Mouse (Mus musculus) layer of hippocampus, adult 2 months (tissue): ENCODE results near the gene Snx8. TPM values are rescaled to one million over a fixed set of nuclear protein-coding genes. Genes with fewer than 3 reads are reported as not detected.
A peak's percentile ranks its signal among the peaks of the same experiment; 100 is the strongest.
"Not testable (repeated sequence)": the region's sequence is repeated elsewhere in the genome, so short reads cannot be mapped to it uniquely, and the experiment has no call there.

ENCODE experiments used
- DNase-seq, 2 experiments: peaks; one replicate each; pipeline ENCODE4 v3.0.0; 2022; ENCODE audit warnings: low spot score in 2 of 2
- H3K27ac ChIP-seq: fragments of 200-600 bp; 2 replicates; pipeline ENCODE4 v1.8.1; 2022
- H3K4me3 ChIP-seq: fragments of 200-600 bp; 2 replicates; pipeline ENCODE4 v1.8.1; 2022; ENCODE audit warnings: mild to moderate bottlenecking
- CTCF ChIP-seq: fragments of 200-600 bp; conservative IDR thresholded peaks from 2 replicates; pipeline ENCODE4 v1.8.1; 2022; ENCODE audit warnings: antibody characterized with exemption, mild to moderate bottlenecking, moderate library complexity
- total RNA-seq, 2 experiments: library from RNA; stranded (reverse); gene quantifications; 2 replicates each; pipeline ENCODE4 v1.2.3; 2021

Snx8 gene
- total RNA-seq, 2 experiments from 2014 or later: 9.8 to 12.1 TPM

DNA sequence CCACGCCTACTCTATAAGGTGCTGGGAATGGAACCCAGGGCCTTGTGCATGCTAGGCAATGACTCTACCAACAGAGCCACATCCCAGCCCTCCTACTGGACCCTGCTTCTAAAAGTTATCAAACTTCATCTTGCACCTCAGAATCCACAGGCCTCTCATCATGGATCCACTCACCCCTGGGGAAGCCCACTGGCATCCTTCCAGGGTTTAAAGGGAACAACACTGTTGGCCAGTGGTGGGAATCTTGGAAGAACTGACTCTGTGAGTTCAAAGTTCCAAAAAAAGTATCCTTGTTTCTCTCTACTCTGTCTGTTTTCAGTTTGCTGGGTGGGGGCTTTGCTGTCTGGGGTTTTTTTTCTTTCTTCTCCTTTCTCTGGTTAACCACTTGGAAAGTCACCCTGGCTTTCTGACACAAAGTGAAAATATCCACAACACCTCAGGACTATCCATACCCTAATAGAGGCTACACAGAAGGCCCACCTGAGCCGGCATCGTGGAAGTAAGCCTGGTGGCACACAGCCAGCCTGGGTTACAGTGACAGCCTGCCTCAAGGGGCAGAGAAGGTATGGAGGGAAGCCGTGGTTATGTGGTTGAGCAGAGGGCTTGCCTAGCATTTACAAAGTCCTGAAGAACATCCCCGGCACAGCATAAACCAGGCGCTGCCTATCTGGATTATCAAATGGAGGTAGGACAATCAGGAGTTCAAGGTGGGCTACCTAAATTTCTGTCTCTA lies 10.8 kb downstream of the Snx8 start:
- no peak overlapping the region for H3K27ac ChIP-seq
- no peak overlapping the region for H3K4me3 ChIP-seq
- no peak for TF ChIP-seq CTCF
- DNase-seq: no peak

DNA sequence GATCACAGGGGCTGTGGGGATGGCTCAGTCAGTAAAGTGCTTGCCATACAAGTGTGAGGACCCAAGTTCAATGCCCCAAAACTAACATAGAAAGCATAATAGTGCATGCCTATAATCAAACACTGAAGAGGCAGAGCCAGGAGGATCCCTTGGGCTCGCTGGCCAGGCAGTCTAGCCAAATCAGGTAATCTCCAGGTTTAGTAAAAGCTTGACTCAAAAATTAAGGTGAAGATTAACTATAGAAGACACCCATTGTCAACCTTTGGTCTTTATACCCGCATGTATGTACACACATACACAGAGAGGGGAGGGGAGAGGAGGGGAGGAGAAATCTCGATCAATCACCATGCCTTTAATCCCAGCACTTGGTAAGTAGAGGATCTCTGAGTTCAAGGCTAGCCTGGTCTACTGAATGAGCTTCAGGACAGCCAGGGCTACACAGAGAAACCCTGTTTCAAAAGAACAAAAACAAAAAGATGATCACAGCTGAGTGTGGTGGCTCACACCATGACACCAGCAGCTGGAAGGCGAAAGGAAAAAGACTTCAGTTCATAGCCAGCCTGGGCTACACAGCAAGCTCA lies 13.7 kb downstream of the Snx8 start:
- H3K27ac ChIP-seq: no peak overlapping the region
- no peak for TF ChIP-seq CTCF
- no peak overlapping the region for H3K4me3 ChIP-seq
- no peak for DNase-seq

DNA sequence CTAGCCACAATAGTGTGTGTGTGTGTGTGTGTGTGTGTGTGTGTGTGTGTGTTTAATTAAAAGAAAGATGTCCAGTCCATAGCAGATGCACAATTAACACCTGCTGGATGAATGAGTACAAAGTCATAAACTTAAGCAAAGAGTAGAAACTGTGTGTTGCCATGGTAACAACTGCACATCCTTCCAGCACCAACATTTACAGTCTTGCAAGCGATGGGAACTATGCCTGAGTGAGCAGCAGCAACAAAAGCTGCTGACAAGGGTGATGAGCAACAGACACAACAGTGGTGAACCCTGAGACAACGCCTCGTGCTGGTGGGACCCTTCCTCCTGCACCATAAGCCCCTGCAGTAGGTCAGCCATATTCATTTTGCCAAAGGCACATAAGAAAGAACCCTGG lies 14.8 kb downstream of the Snx8 start:
- no peak overlapping the region for H3K4me3 ChIP-seq
- DNase-seq: peak in 1 of 2 experiments; percentile 26
- TF ChIP-seq CTCF: no peak
- no peak overlapping the region for H3K27ac ChIP-seq

DNA sequence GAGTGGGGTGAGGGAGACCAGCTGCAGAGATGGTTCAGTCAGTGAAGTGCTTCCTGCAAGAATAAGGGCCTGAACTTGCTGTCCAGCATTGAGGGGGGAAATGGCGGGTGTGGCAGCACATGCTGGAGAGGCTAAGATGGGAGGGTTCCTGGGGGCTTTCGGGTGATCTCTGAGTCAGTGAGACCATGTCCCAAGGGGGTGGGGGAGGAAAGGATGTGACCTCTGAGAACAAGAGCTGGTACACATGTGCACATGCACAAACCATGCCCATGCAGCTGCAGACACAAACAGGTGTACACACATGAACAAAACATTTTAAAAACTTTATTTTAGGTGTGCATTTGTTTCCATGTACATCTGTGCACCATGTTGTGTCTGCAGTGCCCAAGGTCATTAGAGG lies 15.4 kb downstream of the Snx8 start:
- Histone ChIP-seq H3K27ac (no peak overlapping the region), H3K4me3 (no peak overlapping the region)
- no peak for TF ChIP-seq CTCF
- DNase-seq: no peak

DNA sequence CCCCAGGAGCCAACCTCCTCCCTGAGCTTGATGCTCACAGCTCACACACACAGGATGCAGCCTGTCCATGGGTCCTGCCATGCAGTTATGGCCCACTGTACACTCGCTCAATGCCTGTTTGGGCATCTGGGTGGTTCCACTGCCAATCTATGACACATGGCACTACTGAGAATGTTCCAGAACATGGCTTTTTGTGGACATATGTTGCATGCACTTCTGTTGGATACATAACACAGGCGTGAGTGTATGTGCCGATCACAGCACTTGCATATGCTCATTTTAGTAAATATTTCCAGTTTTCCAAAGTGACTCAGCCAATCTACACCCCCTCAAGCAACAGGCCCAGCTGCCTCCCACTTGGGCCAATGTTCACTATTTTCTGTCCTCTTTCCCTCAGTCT lies 17.4 kb downstream of the Snx8 start:
- TF ChIP-seq CTCF: no peak
- H3K4me3 ChIP-seq: no peak overlapping the region
- DNase-seq: peak; percentile 55 to 66
- no peak overlapping the region for H3K27ac ChIP-seq

DNA sequence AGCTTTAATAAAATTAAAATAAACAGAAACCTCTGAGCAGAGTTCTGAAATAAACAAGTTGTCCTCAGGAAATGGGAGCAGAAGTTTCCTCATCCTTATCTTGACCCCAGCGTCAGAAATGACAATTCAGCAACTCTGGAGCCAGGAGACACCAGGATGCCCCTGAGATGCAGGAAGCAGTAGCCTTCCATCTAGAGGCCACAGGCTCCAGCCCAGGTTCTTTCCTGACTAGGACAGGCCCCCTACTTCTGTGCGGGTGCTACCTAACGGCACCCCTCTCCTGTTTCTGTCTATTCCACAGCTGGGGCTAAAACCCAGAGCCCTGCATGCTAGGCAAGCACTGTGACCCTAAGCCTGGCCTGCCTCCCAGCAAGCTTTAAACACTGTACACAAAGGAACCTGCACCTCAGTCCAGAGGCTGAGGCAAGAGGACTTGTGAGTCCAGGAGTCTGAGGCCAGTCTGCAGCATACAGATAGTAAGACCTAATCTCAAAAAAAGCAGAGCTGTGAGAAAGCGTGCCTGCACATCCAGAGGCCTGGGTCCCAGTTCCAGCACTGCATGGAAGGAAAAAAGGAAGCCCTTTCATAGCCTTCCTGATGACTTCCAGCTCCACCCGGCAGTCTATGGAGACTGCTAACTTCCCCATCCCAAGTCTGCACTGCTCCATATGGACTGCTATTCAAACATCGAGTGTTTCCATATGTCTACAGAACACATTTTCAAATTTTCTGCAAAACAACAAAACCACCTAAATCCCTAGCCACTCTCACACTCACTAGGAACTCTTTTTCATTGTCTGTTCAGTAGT lies 18.4 kb downstream of the Snx8 start:
- H3K4me3 ChIP-seq: no peak overlapping the region
- no peak overlapping the region for H3K27ac ChIP-seq
- no peak for DNase-seq
- TF ChIP-seq CTCF: no peak

DNA sequence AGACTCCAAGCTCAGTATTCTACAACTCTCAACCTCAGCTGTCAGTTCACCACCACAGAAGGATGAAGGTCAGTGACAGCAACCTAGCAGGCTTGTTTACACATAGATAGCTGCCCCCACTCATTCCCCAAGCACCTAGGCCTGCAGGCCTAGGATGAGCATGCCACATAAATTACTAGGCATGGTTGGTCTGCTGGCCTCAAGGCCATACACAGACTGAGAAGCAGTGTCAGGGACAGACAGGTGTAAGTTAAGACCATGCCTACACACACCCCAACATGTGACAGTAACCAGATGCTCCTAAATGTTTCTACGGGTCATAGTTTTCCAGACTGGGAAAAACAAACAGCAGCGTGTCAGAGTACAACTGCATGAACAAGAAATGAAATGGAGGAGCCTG lies 19.6 kb downstream of the Snx8 start:
- no peak for DNase-seq
- no peak for TF ChIP-seq CTCF

DNA sequence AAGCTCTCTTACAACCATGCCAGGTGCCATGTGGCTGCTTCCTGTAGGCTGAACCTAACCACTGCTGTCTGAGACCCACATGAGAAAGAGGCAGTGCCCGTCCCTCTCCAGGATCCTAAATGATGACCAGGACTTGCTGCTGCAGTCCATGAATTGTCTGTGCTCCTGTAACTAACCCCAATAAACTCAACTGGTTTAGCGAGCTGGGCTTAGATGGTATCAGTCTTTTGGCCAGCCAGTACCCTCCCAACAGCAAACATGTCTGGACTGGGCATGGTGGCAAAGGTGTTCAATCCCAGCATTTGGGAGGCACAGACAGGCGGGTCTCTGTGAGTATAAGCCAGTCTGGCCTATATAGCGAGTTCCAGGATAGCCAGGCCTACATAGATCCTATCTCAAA lies 20.1 kb downstream of the Snx8 start:
- Histone ChIP-seq H3K4me3 (no peak overlapping the region), H3K27ac (no peak overlapping the region)
- no peak for DNase-seq
- TF ChIP-seq CTCF: no peak

More for the DNA sequence above, 19.6 kb downstream of the Snx8 start:
- H3K27ac ChIP-seq: no peak overlapping the region
- no peak overlapping the region for H3K4me3 ChIP-seq

DNA sequence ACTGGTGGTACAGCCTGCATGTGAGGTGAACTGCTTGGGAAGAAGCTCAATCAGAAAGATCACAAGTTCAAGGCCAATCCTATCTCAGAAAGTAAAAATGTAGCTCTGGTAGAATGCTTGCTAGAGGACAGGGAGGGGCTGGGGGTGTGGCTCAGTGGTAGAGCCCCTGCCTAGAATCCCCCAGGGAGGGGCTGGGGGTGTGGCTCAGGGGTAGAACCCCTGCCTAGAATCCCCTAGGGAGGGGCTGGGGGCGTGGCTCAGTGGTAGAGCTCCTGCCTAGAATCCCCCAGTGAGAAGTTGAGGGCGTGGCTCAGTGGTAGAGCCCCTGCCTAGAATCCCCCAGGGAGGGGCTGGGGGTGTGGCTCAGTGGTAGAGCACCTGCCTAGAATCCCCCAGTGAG lies 20.9 kb downstream of the Snx8 start:
- DNase-seq, H3K27ac ChIP-seq, H3K4me3 ChIP-seq: not testable (repeated sequence)

DNA sequence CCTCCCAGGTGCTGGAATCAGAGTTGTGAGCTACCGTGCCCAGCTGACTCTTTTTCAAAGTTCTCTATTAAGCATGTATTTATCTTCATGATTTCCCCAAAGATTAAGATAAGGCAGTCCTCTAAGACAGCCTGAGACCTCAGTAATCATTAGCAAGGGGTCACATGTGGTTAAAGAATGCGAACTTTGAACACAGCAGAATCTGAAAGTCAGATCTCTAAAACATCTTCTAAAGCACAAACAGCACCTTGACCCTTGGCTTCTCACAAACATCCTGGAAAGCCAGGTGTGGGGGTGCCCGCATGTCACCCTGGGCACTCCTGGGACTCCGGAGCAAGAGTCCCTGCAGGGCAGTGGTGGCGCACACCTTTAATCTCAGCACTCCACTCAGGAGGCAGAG lies 24.6 kb downstream of the Snx8 start:
- DNase-seq: no peak
- Histone ChIP-seq H3K4me3 (no peak overlapping the region), H3K27ac (no peak overlapping the region)
- TF ChIP-seq CTCF: no peak

DNA sequence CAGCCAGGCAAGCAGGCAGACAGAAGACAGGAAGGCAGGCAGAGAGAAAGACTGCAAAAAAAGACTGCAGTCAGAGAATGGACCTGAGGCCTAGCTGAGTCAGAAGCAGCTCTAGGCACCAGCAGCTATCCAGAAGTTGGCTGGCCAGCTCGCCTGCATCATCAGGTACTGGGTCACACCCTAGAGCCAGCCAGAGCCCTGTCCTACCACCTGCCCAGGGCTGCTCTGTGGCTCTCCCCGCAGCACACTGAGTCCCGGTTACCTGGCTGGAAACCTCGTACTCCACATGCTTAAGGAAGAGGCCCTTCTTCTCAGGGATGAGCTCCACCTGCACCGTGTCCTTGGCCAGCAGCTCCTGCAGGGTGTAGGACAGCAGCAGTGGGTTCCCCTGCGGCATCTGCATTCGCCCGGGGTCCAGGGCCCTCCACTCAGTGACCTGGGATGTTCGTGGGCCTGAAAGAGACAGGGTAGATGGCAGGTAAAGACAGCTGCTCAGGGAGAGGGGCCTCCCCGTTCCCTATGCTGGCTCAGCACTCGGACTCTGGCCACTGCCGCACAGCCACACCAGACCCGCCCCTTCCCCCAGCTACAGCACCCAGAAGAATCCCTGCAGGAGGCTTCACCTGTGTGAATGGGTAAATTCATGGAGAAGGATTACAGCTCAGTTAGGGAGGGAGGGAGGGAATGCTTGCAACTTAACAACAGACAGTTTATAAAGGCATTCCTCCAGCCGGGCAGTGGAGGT lies 29.0 kb downstream of the Snx8 start:
- TF ChIP-seq CTCF: no peak
- DNase-seq: no peak

DNA sequence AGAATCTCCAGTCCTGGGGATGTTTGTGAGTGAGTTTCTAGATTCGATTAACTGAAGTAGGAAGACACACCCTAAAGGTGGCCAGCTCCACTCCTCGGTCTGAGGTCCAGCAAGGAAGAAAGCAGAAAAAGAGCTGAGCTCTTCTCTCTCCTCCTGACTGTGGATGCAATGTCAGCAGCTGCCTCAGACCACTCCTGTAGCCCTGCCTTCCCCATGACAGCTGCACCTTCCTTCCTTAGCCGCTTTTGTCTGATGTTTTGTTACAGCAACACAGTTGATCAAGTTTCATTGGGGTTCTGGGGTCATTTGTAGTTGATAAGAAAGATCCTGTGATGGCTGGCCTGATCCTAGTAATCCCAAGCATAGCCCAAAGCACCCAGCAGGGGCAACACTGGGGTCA lies 31.6 kb downstream of the Snx8 start:
- Histone ChIP-seq H3K4me3 (no peak overlapping the region), H3K27ac (no peak overlapping the region)
- TF ChIP-seq CTCF: no peak
- DNase-seq: no peak

More for the DNA sequence above, 29.0 kb downstream of the Snx8 start:
- H3K27ac ChIP-seq: no peak overlapping the region
- no peak overlapping the region for H3K4me3 ChIP-seq

DNA sequence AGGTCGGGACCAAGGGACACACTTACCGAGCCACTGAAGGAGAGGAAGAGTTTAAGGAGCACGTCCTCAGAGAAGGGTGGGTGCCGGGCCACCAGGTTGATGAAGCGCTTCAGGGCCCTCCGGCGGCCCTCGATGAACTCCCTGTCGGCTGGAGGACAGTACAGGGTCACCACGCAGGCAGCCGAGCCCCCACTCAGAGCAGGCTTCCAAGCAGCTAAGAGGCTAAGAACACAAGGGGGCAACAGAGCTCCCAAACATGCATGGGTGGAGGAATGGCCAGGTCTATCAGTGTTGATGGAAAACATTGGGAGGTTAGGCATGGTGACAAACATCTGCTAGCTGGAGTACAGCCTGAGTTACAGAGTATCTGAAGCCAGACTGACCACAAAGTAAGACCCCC lies 33.1 kb downstream of the Snx8 start:
- DNase-seq: no peak
- TF ChIP-seq CTCF: peak; percentile 14; the same call in 1 of the 2 replicates
- Histone ChIP-seq H3K4me3 (no peak overlapping the region), H3K27ac (no peak overlapping the region)
